Mouse (Mus musculus) MEL (cell line): ENCODE data around the gene Fst. TPM values are rescaled to one million over a fixed set of nuclear protein-coding genes. Genes with fewer than 3 reads are reported as not detected.

ENCODE experiments used
- DNase-seq: peaks from one replicate; pipeline ENCODE4 v3.0.0; 2011; ENCODE audit warnings: low read depth, low spot score
- H3K27ac ChIP-seq: 2 replicates; pipeline ENCODE4 v1.5.1; 2012; ENCODE audit warnings: low read depth, mild to moderate bottlenecking, control low read depth, low read length, moderate library complexity; ENCODE audit not compliant: control insufficient read depth
- H3K27me3 ChIP-seq, 2 experiments: fragments of 150-350 bp in 1 of 2; sonication (generic) in 1 of 2; 2 replicates each; pipeline ENCODE4 v1.6.1; 2012; ENCODE audit warnings: low read length in 2 of 2, mild to moderate bottlenecking in 2 of 2, improper control_type of control experiment in 1 of 2, moderate library complexity in 1 of 2; ENCODE audit not compliant: insufficient read depth in 2 of 2, control insufficient read depth in 1 of 2
- H3K36me3 ChIP-seq, 2 experiments: 2 replicates each; pipeline ENCODE4 v1.6.1; 2012 to 2014; ENCODE audit warnings: low read length in 2 of 2, improper control_type of control experiment in 1 of 2, inconsistent platforms in 1 of 2, mild to moderate bottlenecking in 1 of 2; ENCODE audit not compliant: insufficient read depth in 2 of 2, control insufficient read depth in 1 of 2
- H3K4me1 ChIP-seq, 2 experiments: fragments of 150-350 bp in 1 of 2; sonication (generic) in 1 of 2; 2 replicates each; pipeline ENCODE4 v1.6.1; 2012; ENCODE audit warnings: low read length in 2 of 2, improper control_type of control experiment in 1 of 2, mild to moderate bottlenecking in 1 of 2; ENCODE audit not compliant: insufficient read depth in 2 of 2, control insufficient read depth in 1 of 2
- H3K4me3 ChIP-seq, 2 experiments: fragments of 150-350 bp in 1 of 2; sonication (generic) in 1 of 2; 2 replicates each; pipeline ENCODE4 v1.5.1; 2012; ENCODE audit warnings: low read depth in 2 of 2, low read length in 2 of 2, mild to moderate bottlenecking in 2 of 2, moderate library complexity in 2 of 2, control low read depth in 1 of 2, improper control_type of control experiment in 1 of 2; ENCODE audit not compliant: control insufficient read depth in 1 of 2, insufficient read depth in 1 of 2
- H3K79me2 ChIP-seq: 2 replicates; pipeline ENCODE4 v1.6.1; 2012; ENCODE audit warnings: mild to moderate bottlenecking, low read length, moderate library complexity; ENCODE audit not compliant: control insufficient read depth, poor library complexity, insufficient read depth
- H3K9ac ChIP-seq: 2 replicates; pipeline ENCODE4 v1.6.1; 2012; ENCODE audit warnings: low read depth, mild to moderate bottlenecking, control low read depth, low read length, moderate library complexity; ENCODE audit not compliant: control insufficient read depth, poor library complexity, severe bottlenecking
- H3K9me3 ChIP-seq: fragments of 150-350 bp; sonication (generic); replicated peaks from 2 replicates; pipeline ENCODE4 v1.6.1; 2012; ENCODE audit warnings: mild to moderate bottlenecking, low read length, improper control_type of control experiment, moderate library complexity; ENCODE audit not compliant: insufficient read depth
- CTCF ChIP-seq, 3 experiments: IDR thresholded peaks in 2 of 3; conservative IDR thresholded peaks in 1 of 3; 2 replicates each; pipeline ENCODE4 v1.5.1; 2011 to 2012; ENCODE audit warnings: low read length in 3 of 3, low read depth in 2 of 3, mild to moderate bottlenecking in 2 of 3, improper control_type of control experiment in 1 of 3, inconsistent platforms in 1 of 3, mixed read lengths in 1 of 3, moderate library complexity in 1 of 3; ENCODE audit not compliant: control insufficient read depth in 1 of 3, insufficient read depth in 1 of 3, poor library complexity in 1 of 3, severe bottlenecking in 1 of 3
- E2F4 ChIP-seq: IDR thresholded peaks from 2 replicates; pipeline ENCODE4 v1.6.1; 2011; ENCODE audit warnings: low read depth, low read length, improper control_type of control experiment, borderline replicate concordance
- ETS1 ChIP-seq: IDR thresholded peaks from 2 replicates; pipeline ENCODE4 v1.6.1; 2012; ENCODE audit warnings: low read depth, mild to moderate bottlenecking, inconsistent platforms, low read length, improper control_type of control experiment, moderate library complexity
- MEF2A ChIP-seq: IDR thresholded peaks from 2 replicates; pipeline ENCODE4 v1.6.1; 2014; ENCODE audit warnings: low read depth, mild to moderate bottlenecking, inconsistent platforms, low read length, improper control_type of control experiment; ENCODE audit not compliant: poor library complexity, insufficient replicate concordance, severe bottlenecking; ENCODE audit errors: extremely low read depth
- MYC ChIP-seq: IDR thresholded peaks from 2 replicates; pipeline ENCODE4 v1.6.1; 2011; ENCODE audit warnings: low read depth, mild to moderate bottlenecking, low read length, improper control_type of control experiment, moderate library complexity
- NELFE ChIP-seq: IDR thresholded peaks from 2 replicates; pipeline ENCODE4 v1.6.1; 2011; ENCODE audit warnings: low read depth, low read length, improper control_type of control experiment
- TAL1 ChIP-seq: IDR thresholded peaks from 2 replicates; pipeline ENCODE4 v1.6.1; 2012; ENCODE audit warnings: mild to moderate bottlenecking, inconsistent platforms, low read length, moderate library complexity, mixed read lengths
- TCF12 ChIP-seq: IDR thresholded peaks from 2 replicates; pipeline ENCODE4 v1.6.1; 2014; ENCODE audit warnings: low read depth, mild to moderate bottlenecking, inconsistent platforms, low read length, improper control_type of control experiment, moderate library complexity
- USF2 ChIP-seq, 2 experiments: IDR thresholded peaks; 2 replicates each; pipeline ENCODE4 v1.6.1; 2011 to 2012; ENCODE audit warnings: improper control_type of control experiment in 2 of 2, low read length in 2 of 2, borderline replicate concordance in 1 of 2, inconsistent platforms in 1 of 2, low read depth in 1 of 2, mild to moderate bottlenecking in 1 of 2; ENCODE audit not compliant: insufficient read depth in 1 of 2
- polyA plus RNA-seq, 2 experiments: library from polyadenylated mRNA; stranded (reverse) in 1 of 2; unstranded in 1 of 2; fragments of >175 nt in 1 of 2; fragments of >200 nt in 1 of 2; gene quantifications; 2 replicates each; pipeline versions ENCODE4 v1.2.1 to v1.2.4; 2012; ENCODE audit warnings: low replicate concordance in 2 of 2, low read depth in 1 of 2; ENCODE audit not compliant: insufficient read length in 2 of 2, insufficient read depth in 1 of 2, missing spikeins in 1 of 2
- total RNA-seq: library from RNA; depleted of rRNA; stranded (reverse); fragments of 300-350 nt; gene quantifications from 2 replicates; pipeline ENCODE4 v1.2.3, GENCODE M21; 2012

Fst gene
- total and polyA plus RNA-seq, 3 experiments: not detected

GRCm38 (mm10) chr13:114459701-114460160 lies 980 bp upstream of the Fst start:
- H3K27ac ChIP-seq: no peak overlapping the region
- H3K4me3 ChIP-seq: no peak overlapping the region
- no peak for DNase-seq
- H3K79me2 ChIP-seq: no peaks in the 10 kb centered on the region
- no peak overlapping the region for H3K9ac ChIP-seq
- TF ChIP-seq NELFE (no peak), E2F4 (no peak), ETS1 (no peak), MEF2A (no peak), TAL1 (no peak)
- no peaks in the 10 kb centered on the region for H3K9me3 ChIP-seq
- no peaks in the 10 kb centered on the region for H3K36me3 ChIP-seq
- no peaks in the 10 kb centered on the region for H3K27me3 ChIP-seq
- H3K4me1 ChIP-seq: no peaks in the 10 kb centered on the region

DNA sequence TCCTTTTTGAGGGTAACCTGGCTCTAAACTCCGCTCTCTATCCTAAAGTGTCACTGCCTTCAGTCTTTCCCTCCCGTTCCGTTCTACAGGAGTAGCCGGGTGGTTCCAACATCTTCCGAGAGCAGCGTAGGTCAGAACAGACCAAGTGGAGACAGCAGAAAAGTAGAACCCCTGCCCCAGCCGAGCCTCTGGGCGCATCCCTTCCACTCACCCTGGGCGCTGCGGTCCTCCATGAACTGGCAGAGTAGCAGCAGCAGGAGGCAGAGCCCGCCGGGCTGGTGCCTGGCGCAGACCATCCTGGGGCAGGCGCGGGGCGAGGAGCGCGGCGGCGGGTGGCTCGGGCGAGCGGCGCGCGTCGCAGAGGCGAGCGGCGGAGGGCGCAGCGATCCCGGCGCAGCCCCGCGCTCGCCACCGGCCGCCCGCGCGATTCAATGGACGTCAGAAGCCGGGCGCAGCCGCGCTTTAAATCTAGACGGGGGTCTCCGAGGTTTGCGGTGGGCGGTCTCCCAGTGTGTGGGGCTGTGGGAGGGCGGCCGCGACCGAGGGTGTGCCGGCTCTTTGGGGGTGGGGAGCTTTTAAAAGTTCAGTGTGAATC lies 363 bp downstream of the Fst start:
- Histone ChIP-seq H3K4me3 (no peak overlapping the region), H3K9ac (no peak overlapping the region)
- DNase-seq: no peak

DNA sequence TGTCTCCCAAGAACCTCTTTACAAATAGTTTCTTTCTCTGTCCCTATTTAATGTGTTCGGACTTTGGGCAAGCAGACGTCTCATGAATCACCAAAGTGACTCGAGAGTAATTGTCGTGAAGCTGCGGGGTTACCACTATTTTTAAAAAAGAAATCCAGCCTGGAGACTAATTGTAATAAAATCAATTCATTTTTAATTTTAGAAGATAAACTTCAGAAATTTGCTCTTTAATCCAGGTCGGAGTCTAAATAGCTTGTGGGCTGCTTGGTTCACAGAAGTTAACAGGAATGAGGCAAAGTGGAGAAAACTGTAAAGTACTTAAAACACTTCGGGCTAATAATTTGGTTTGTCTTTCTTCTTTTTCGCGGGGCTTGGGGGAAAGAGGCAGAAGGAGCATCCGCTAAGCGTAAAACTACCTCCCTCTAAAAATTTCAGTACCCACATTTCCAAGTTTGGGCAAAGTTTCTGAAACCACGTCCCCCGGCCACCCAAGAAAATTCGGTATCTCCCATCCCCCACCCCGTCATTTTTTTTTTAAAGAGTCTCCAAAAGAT lies 1.1 kb downstream of the Fst start:
- no peaks in the 10 kb centered on the region for H3K36me3 ChIP-seq
- no peak overlapping the region for H3K9ac ChIP-seq
- H3K79me2 ChIP-seq: no peaks in the 10 kb centered on the region
- DNase-seq: no peak
- H3K27me3 ChIP-seq: no peaks in the 10 kb centered on the region
- no peaks in the 10 kb centered on the region for H3K9me3 ChIP-seq
- H3K4me3 ChIP-seq: no peak overlapping the region
- H3K4me1 ChIP-seq: no peaks in the 10 kb centered on the region
- no peak overlapping the region for H3K27ac ChIP-seq
- no peak for TF ChIP-seq USF2 (IDR thresholded peaks at IDR 0.05; ENCODE audit: borderline replicate concordance in 1 of 2, insufficient read depth in 1 of 2, low read depth in 1 of 2, low read length in 2 of 2)

More for the DNA sequence above, 363 bp downstream of the Fst start:
- no peak overlapping the region for H3K27ac ChIP-seq
- TF ChIP-seq MYC (no peak), TCF12 (no peak), CTCF (IDR thresholded peaks at IDR 0.05 in 2 of 3, conservative IDR thresholded peaks at IDR 0.05 in 1 of 3; ENCODE audit: control insufficient read depth in 1 of 3, insufficient read depth in 1 of 3, low read depth in 2 of 3, low read length in 3 of 3, poor library complexity in 1 of 3, severe bottlenecking in 1 of 3) (no peak)
- TF ChIP-seq, all 39 proteins: peak for 0
- Histone ChIP-seq H3K27me3 (no peaks in the 10 kb centered on the region), H3K9me3 (no peaks in the 10 kb centered on the region), H3K4me1 (no peaks in the 10 kb centered on the region), H3K79me2 (no peaks in the 10 kb centered on the region), H3K36me3 (no peaks in the 10 kb centered on the region)
